Mouse (Mus musculus): ENCODE measurements around the gene Rsph6a.

The Rsph6a gene

DNA sequence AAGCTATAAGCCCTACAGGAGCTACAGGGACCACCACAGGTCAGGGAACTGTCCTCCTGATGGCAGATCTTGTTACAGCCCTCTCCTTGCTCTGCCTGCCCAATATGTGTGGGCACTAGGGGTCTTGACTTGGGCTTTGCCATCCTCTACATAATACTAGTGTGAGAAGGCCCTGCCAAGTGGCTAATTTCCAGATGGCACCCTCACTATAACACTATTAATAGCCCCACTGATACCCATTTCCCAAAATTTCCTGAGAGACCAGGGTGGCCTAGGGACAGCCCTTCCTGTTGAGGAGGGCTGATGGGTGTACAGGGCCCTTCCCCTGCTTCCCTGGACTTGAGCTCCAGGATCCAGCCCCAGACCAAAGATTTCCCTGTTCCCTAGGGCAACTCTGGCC is 43.4 kb downstream of the Rsph6a start:
- in situ Hi-C loops (cut with MboI, MseI), result no loop called here

- in situ Hi-C loops (cut with MboI, MseI), result no loop called here
Measured at GRCm38 (mm10) chr7:19098811-19099210, 44.3 kb downstream of the Rsph6a start.

DNA sequence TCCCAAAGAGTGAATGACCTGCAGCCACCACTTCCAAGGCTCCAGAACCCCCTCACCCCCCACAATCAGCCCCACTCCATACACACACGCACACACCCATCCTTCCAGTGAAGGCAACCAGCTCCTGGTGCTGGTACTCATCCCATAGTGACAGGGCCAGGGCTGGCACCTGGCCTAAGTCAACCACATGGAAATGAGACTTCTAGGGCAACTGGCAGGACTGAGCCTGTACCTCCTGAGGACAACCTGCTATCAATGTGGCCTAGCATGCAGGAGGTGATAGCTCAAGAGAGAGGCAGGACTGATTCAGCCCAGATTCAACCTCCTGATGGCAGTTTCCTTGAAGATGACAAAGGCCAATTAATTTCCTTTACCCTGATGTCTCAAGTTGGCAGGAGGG is 45.8 kb downstream of the Rsph6a start:
- in situ Hi-C loops (cut with MboI, MseI), result no loop called here

- in situ Hi-C loops (cut with MboI, MseI), result no loop called here
Measured at GRCm38 (mm10) chr7:19103741-19104140, 49.3 kb downstream of the Rsph6a start.

DNA sequence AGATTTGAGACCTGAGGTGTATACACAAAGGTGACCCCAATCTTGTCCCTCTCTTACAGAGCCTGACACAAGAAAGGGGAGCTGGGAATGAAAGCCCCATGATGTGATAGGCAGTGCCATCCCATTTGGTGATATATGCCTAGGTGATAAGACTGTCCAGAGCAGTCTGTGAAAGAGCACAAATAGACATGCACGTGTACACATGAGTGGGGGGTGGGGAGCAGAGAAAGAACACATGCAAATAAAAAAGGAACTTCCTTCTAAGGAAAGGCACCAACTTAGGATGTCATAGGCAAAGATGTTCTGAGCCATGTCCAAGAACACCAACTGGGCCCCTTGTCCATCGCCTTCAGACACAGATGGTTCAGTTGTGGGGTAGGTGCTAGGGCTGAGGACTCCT is 50.0 kb downstream of the Rsph6a start:
- in situ Hi-C loops (cut with MboI, MseI), result no loop called here

DNA sequence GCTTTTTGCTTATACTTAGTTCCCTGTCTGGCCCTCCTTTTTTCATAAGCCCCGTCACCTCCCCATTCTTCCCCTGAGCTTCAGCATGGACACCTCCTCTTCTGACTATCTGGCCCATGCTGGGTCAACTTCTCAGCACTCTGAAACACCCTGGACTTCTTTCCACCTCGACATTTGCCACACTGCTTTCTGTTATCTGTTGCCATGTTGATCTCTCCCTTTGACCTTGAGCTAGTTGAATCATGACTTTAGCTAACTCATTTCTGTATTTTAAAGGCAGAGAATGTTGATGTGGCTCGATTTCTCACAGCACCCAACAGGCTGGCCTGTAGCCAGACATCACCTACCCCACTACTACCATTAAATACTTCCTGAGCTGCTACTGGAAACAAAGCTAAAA is 52.9 kb downstream of the Rsph6a start:
- in situ Hi-C loops (cut with MboI, MseI), result no loop called here

- in situ Hi-C loops (cut with MboI, MseI), result no loop called here
Measured at GRCm38 (mm10) chr7:19109565-19109964, 55.1 kb downstream of the Rsph6a start.

- in situ Hi-C loops (cut with MboI, MseI), result no loop called here
Measured at GRCm38 (mm10) chr7:19118028-19118771, 63.7 kb downstream of the Rsph6a start, which contains the start of gene Gm4969. Gm4969 (minus strand) TSS chr7:19118368.

GRCm38 (mm10) chr7:19119083-19119482 is 64.6 kb downstream of the Rsph6a start:
- in situ Hi-C loops (cut with MboI, MseI), result no loop called here

GRCm38 (mm10) chr7:19119631-19120429 is 65.3 kb downstream of the Rsph6a start, which contains the start of gene Fbxo46:
Fbxo46 (plus strand) TSS chr7:19119859.
- in situ Hi-C loops (cut with MboI, MseI), result no loop called here

DNA sequence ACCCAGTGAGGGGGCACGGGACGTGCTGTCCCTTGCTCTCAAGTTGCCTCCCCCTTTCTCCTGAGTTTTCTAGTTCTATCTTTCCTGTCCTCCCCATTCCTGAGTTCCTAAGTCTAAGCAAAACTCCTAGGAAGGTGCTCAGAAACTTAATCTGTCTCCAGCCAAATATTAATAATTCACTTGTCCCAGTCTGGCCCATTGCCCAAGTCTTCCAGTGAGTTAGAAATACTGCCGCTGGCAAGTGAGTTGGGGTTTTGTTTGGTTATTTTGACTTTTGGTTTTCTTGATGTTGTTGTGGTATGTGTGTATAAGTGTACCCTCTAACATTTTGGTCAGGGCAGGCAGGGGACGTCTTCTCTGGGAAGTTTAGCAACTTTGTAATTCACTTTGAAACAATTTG is 67.2 kb downstream of the Rsph6a start:
- in situ Hi-C loops (cut with MboI, MseI), result no loop called here
